19 mouse cellular contexts compared by ENCODE assay signal in genomic region chr7:66162981-66163380, GRCm38 (mm10). TPM values are rescaled to one million over a fixed set of nuclear protein-coding genes. Genes with fewer than 3 reads are reported as not detected.
A peak's percentile ranks its signal among the peaks of the same experiment; 100 is the strongest.
DNase-seq lines count a peak whose midpoint lies in the region; ATAC-seq and TF ChIP-seq lines count a peak whose summit lies in the region.
"Had no signal": no experiment of that assay in that cellular context is flagged by ENCODE, and none has a peak within 500 bp of the region (broad histone marks: within the 10 kb centered on the region; RNA-seq: fewer than 3 reads in every experiment).

No protein-coding gene starts in this region.

- H3K27me3 ChIP-seq in heart, embryonic 11.5 days (ENCODE audit: control insufficient read depth, insufficient read depth, low read length) = no peaks in the 10 kb centered on the region
- no peaks in the 10 kb centered on the region for H3K27me3 ChIP-seq in heart, adult 2 months (ENCODE audit: control insufficient read depth, insufficient read depth, low read length)
- no peaks in the 10 kb centered on the region for H3K27me3 ChIP-seq in heart, embryonic 16.5 days (ENCODE audit: control insufficient read depth, insufficient read depth, low read length)
- no peaks in the 10 kb centered on the region for H3K27me3 ChIP-seq in midbrain, embryonic 11.5 days (ENCODE audit: control insufficient read depth, insufficient read depth, low read length)
- H3K27me3 ChIP-seq in midbrain, embryonic 13.5 days = no peaks in the 10 kb centered on the region
- H3K27me3 ChIP-seq: embryonic facial prominence, embryonic 13.5 days; forebrain, embryonic 12.5 days; hindbrain, embryonic 13.5 days had no signal

- no peak for TF ChIP-seq CTCF in heart, adult 2 months (IDR thresholded peaks at IDR 0.05)

- H3K27ac ChIP-seq in heart, embryonic 11.5 days (ENCODE audit: low read depth, low read length) = peak overlapping the region; percentile 41; the same call in 1 of the 2 replicates
- no peak overlapping the region for H3K27ac ChIP-seq in heart, adult 2 months
- peak overlapping the region; percentile 63; the same call in 1 of the 2 replicates for H3K27ac ChIP-seq in heart, embryonic 16.5 days (ENCODE audit: low read length)
- H3K27ac ChIP-seq in midbrain, embryonic 11.5 days (ENCODE audit: low read depth, low read length) = no peak overlapping the region
- H3K27ac ChIP-seq in midbrain, embryonic 13.5 days = no peak overlapping the region
- H3K27ac ChIP-seq: embryonic facial prominence, embryonic 13.5 days; forebrain, embryonic 12.5 days; gastrocnemius, adult 2 months; hindbrain, embryonic 13.5 days; hindbrain, postnatal 0 days had no signal

- H3K9ac ChIP-seq in heart, embryonic 11.5 days (ENCODE audit: low read depth, low read length) = no peak overlapping the region
- no peak overlapping the region for H3K9ac ChIP-seq in heart, adult 2 months (ENCODE audit: low read depth, low read length)
- H3K9ac ChIP-seq in heart, embryonic 16.5 days (ENCODE audit: low read length) = no peak overlapping the region
- no peak overlapping the region for H3K9ac ChIP-seq in midbrain, embryonic 11.5 days (ENCODE audit: low read length)
- no peak overlapping the region for H3K9ac ChIP-seq in midbrain, embryonic 13.5 days (replicated peaks)
- H3K9ac ChIP-seq: embryonic facial prominence, embryonic 13.5 days; forebrain, embryonic 12.5 days; hindbrain, embryonic 13.5 days had no signal

- no peak for DNase-seq in heart, adult 2 months
- DNase-seq in heart, postnatal 36 days = no peak
- DNase-seq in midbrain, embryonic 11.5 days (ENCODE audit: low spot score, missing footprints) = peak; percentile 33
- DNase-seq: adrenal gland, adult 2 months; adrenal gland, postnatal 25 days; cerebellum, adult 18-20 months; cerebellum, adult 9-11 months; cerebellum, postnatal 36 days; gastrocnemius, adult 2 months; gastrocnemius, postnatal 25 days; heart, adult 18-20 months; kidney, adult 11 months had no signal

- no peaks in the 10 kb centered on the region for H3K9me3 ChIP-seq in heart, embryonic 11.5 days (replicated peaks; ENCODE audit: control insufficient read depth, low read length)
- H3K9me3 ChIP-seq in heart, embryonic 16.5 days (replicated peaks; ENCODE audit: control insufficient read depth, low read length) = no peaks in the 10 kb centered on the region
- H3K9me3 ChIP-seq in midbrain, embryonic 11.5 days (ENCODE audit: control insufficient read depth, low read length) = no peaks in the 10 kb centered on the region
- H3K9me3 ChIP-seq in midbrain, embryonic 13.5 days = no peaks in the 10 kb centered on the region
- H3K9me3 ChIP-seq: embryonic facial prominence, embryonic 13.5 days; forebrain, embryonic 12.5 days; hindbrain, embryonic 13.5 days had no signal

- H3K36me3 ChIP-seq in heart, embryonic 11.5 days (ENCODE audit: control insufficient read depth, insufficient read depth, low read length) = 0 out of 2 replicates have a peak, but pooled peaks cover 3% of the 10 kb centered on the region
- peaks cover 6% of the 10 kb centered on the region; the same call in 1 of the 2 replicates for H3K36me3 ChIP-seq in heart, adult 2 months (ENCODE audit: control insufficient read depth, insufficient read depth, low read length)
- H3K36me3 ChIP-seq in heart, embryonic 16.5 days (ENCODE audit: control insufficient read depth, insufficient read depth) = 0 out of 2 replicates have a peak, but pooled peaks cover 3% of the 10 kb centered on the region
- no peaks in the 10 kb centered on the region for H3K36me3 ChIP-seq in midbrain, embryonic 11.5 days (ENCODE audit: control insufficient read depth, insufficient read depth, low read length)
- no peaks in the 10 kb centered on the region for H3K36me3 ChIP-seq in midbrain, embryonic 13.5 days
- H3K36me3 ChIP-seq: forebrain, embryonic 12.5 days; hindbrain, embryonic 13.5 days had no signal

- TF ChIP-seq POLR2A in heart, adult 2 months (IDR thresholded peaks at IDR 0.05; ENCODE audit: insufficient read depth, low read depth, low read length) = no peak

- ATAC-seq in heart, embryonic 11.5 days (replicated peaks; ENCODE audit: insufficient number of reproducible peaks, low FRiP score, low TSS enrichment) = no peak
- no peak for ATAC-seq in heart, embryonic 16.5 days (replicated peaks; ENCODE audit: extremely low read depth, insufficient read depth, low FRiP score)
- no peak for ATAC-seq in midbrain, embryonic 11.5 days (ENCODE audit: low FRiP score)
- ATAC-seq in midbrain, embryonic 13.5 days = no peak
- ATAC-seq: hindbrain, postnatal 0 days had no signal

- intact Hi-C loops in heart, adult 2 months (cut with DNase I) = loop anchor here (2.0 kb wide), 1 partner anchor 32 kb away; no protein-coding TSS in a partner anchor
- intact Hi-C loops in heart, postnatal 36 days (cut with DNase I) = loop anchor here (5.0 kb wide), 1 partner anchor 51 kb away; no protein-coding TSS in a partner anchor

- H3K4me3 ChIP-seq in heart, embryonic 11.5 days (ENCODE audit: low read depth, low read length) = no peak overlapping the region
- H3K4me3 ChIP-seq in heart, adult 2 months = no peak overlapping the region
- no peak overlapping the region for H3K4me3 ChIP-seq in heart, embryonic 16.5 days (ENCODE audit: low read length)
- no peak overlapping the region for H3K4me3 ChIP-seq in midbrain, embryonic 11.5 days (ENCODE audit: low read depth, low read length)
- H3K4me3 ChIP-seq in midbrain, embryonic 13.5 days (replicated peaks) = no peak overlapping the region
- H3K4me3 ChIP-seq: embryonic facial prominence, embryonic 13.5 days; forebrain, embryonic 12.5 days; gastrocnemius, adult 2 months; hindbrain, embryonic 13.5 days had no signal

- H3K4me1 ChIP-seq in heart, embryonic 11.5 days (ENCODE audit: control insufficient read depth, insufficient read depth, low read length) = peaks cover 19% of the 10 kb centered on the region
- H3K4me1 ChIP-seq in heart, adult 2 months (ENCODE audit: control insufficient read depth, insufficient read depth, low read length) = peaks cover 2% of the 10 kb centered on the region
- H3K4me1 ChIP-seq in heart, embryonic 16.5 days (ENCODE audit: control insufficient read depth, insufficient read depth, low read length) = peaks cover 30% of the 10 kb centered on the region
- H3K4me1 ChIP-seq in midbrain, embryonic 11.5 days (ENCODE audit: control insufficient read depth, insufficient read depth, low read length) = no peaks in the 10 kb centered on the region; the same call in 1 of the 2 replicates
- H3K4me1 ChIP-seq in midbrain, embryonic 13.5 days (replicated peaks) = peaks cover 22% of the 10 kb centered on the region

- WGBS in heart, embryonic 11.5 days (ENCODE audit: insufficient replicate concordance) = 87% methylated on average over 1 of the region's 1 CpGs
- 93% methylated on average over 1 of the region's 1 CpGs for WGBS in heart, adult 2 months
- 75% methylated on average over 1 of the region's 1 CpGs for WGBS in heart, embryonic 16.5 days
- 96% methylated on average over 1 of the region's 1 CpGs for WGBS in midbrain, embryonic 11.5 days
- 93% methylated on average over 1 of the region's 1 CpGs for WGBS in midbrain, embryonic 13.5 days

- H3K79me2 ChIP-seq in heart, adult 2 months (replicated peaks; ENCODE audit: control insufficient read depth, insufficient read depth, low read length) = peaks cover 5% of the 10 kb centered on the region; the same call in 1 of the 2 replicates

- H3K4me2 ChIP-seq in heart, embryonic 11.5 days = no peak overlapping the region
- H3K4me2 ChIP-seq in heart, embryonic 16.5 days (ENCODE audit: low read depth, low read length) = no peak overlapping the region
- H3K4me2 ChIP-seq in midbrain, embryonic 11.5 days = no peak overlapping the region
- H3K4me2 ChIP-seq in midbrain, embryonic 13.5 days (replicated peaks) = no peak overlapping the region
- H3K4me2 ChIP-seq: embryonic facial prominence, embryonic 13.5 days; forebrain, embryonic 12.5 days; hindbrain, embryonic 13.5 days had no signal

- TF ChIP-seq EP300 in heart, adult 2 months (IDR thresholded peaks at IDR 0.05; ENCODE audit: insufficient read depth, low read depth, low read length) = no peak

RNA-seq across cellular contexts. Expression of gene Chsy1, which starts 53.7 kb away (rescaled TPM):
- 24.1 and 29.0 TPM in 2 replicates for polyA plus RNA-seq in heart, embryonic 11.5 days (2014; fragmentation: Nextera tagmentation; extraction: Ambion mirVana)
- total RNA-seq in heart, adult 2 months (2021) = 10 to 100 TPM; 12.3 to 13.4 TPM
- 4.8 and 7.5 TPM in 2 replicates for polyA plus RNA-seq in heart, adult 2 months (2012; rRNA removed)
- polyA plus RNA-seq in heart, embryonic 16.5 days (2015; fragmentation: Nextera tagmentation; extraction: Ambion mirVana) = 10.8 and 11.5 TPM in 2 replicates
- total RNA-seq in heart, postnatal 36 days (2021) = 10 to 100 TPM; 12.2 to 16.0 TPM
- 18.4 and 20.4 TPM in 2 replicates for polyA plus RNA-seq in midbrain, embryonic 11.5 days (2014; fragmentation: Nextera tagmentation; extraction: Ambion mirVana)
- 11.1 and 11.8 TPM in 2 replicates for polyA plus RNA-seq in midbrain, embryonic 13.5 days (2015; fragmentation: Nextera tagmentation; extraction: Ambion mirVana)

Comparison
In these comparisons a context has a peak if more than half of its experiments do, and no peak if none do; other contexts are left out.
1. H3K27ac ChIP-seq: peak in heart, embryonic 11.5 days (single experiment) and heart, embryonic 16.5 days (single experiment); none in heart, adult 2 months (single experiment), midbrain, embryonic 11.5 days (single experiment) and midbrain, embryonic 13.5 days (single experiment).